Mouse (Mus musculus): Measurements from ENCODE around the gene Tfr2. TPM values are rescaled to one million over a fixed set of nuclear protein-coding genes. Genes with fewer than 3 reads are reported as not detected.

Gene Tfr2
- polyA plus RNA-seq, 1 experiment from 2014 or later, result 3.1 TPM

DNA sequence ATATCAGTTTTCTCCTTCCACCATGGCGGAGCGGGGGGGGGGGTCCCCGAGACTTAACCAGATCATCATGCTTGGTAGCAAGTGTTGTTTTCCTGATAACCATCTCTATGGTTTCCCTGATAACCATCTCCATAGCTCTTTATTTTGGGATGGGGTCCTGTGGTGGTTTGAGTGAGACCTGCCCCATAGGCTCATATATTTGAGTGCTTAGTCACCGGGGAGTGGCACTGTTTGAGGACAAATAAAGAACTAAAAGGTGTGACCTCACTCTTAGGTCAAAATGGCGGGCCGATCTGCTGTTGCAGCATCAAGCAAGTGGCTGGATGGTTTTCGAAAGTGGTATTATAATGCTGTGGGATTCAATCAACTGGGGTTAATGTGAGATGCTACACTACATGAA, 45.7 kb downstream of the Tfr2 start:
- no peak overlapping the region for H3K9ac ChIP-seq (replicated peaks; ENCODE audit: low read depth, low read length)
- H3K27me3 ChIP-seq (replicated peaks; ENCODE audit: control insufficient read depth, insufficient read depth, low read length), result no peaks in the 10 kb centered on the region
- ATAC-seq, result no peak
- no peaks in the 10 kb centered on the region for H3K4me1 ChIP-seq (replicated peaks; ENCODE audit: control insufficient read depth, insufficient read depth, low read length)
- WGBS, result 92% methylated on average over 7 of the region's 7 CpGs
- no peaks in the 10 kb centered on the region for H3K9me3 ChIP-seq (ENCODE audit: control insufficient read depth, low read length)
- no peak overlapping the region for H3K4me2 ChIP-seq (ENCODE audit: low read length)
- no peaks in the 10 kb centered on the region for H3K36me3 ChIP-seq (ENCODE audit: control insufficient read depth, insufficient read depth)
- no peak overlapping the region for H3K4me3 ChIP-seq (replicated peaks; ENCODE audit: low read length)
- H3K27ac ChIP-seq (ENCODE audit: low read length), result no peak overlapping the region

DNA sequence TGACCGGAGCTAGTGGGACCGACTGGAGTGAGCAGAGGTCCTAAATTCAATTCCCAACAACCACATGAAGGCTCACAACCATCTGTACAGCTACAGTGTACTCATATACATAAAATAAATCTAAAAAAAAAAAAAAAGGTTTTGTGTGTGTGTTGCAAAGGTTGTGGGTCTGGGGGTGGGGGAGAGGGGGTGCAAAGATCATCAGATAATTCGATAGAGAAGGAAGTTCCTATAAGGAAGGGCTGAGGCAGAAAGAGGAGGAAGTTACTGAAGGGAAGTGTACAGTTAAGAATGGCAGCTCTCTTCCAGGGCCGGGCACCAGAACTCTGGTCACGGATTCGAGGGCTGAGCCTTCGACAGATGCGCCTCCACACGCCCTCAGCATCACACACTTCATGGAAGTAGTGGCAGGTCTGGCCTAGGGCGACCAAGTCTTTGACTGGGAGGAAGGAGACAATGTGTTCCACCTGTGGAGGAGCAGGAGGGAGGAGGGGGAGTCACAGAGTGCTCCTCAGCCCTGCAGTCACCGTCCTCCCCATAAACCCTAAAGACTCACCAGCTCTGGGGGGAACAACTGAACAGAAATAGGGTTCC, 54.4 kb downstream of the Tfr2 start:
- no peak for ATAC-seq
- Histone ChIP-seq H3K27ac (ENCODE audit: low read length) (no peak overlapping the region), H3K36me3 (ENCODE audit: control insufficient read depth, insufficient read depth) (no peaks in the 10 kb centered on the region), H3K4me2 (ENCODE audit: low read length) (no peak overlapping the region), H3K9me3 (ENCODE audit: control insufficient read depth, low read length) (no peaks in the 10 kb centered on the region), H3K4me3 (replicated peaks; ENCODE audit: low read length) (no peak overlapping the region), H3K9ac (replicated peaks; ENCODE audit: low read depth, low read length) (no peak overlapping the region), H3K27me3 (replicated peaks; ENCODE audit: control insufficient read depth, insufficient read depth, low read length) (no peaks in the 10 kb centered on the region), H3K4me1 (replicated peaks; ENCODE audit: control insufficient read depth, insufficient read depth, low read length) (peaks cover 5% of the 10 kb centered on the region)
- 86% methylated on average over 11 of the region's 11 CpGs for WGBS

DNA sequence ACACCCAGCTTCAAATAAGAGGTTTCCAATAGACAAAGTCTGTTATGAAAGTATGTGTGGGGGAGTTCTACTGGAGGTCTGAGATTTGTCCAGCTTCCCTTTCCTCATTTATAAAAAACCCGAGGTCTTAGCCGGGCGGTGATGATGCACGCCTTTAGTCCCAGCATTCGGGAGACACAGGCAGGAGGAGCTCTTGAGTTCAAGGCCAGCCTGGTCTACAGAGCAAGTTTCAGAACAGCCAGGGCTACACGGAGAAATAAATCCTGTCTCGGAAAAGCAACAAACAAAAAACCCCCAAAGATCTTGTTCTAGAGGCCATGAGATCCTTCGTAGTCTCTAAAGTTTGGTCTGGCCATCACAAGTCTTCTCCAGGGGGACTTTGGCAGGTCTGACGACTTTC, 58.4 kb downstream of the Tfr2 start:
- Histone ChIP-seq H3K27me3 (replicated peaks; ENCODE audit: control insufficient read depth, insufficient read depth, low read length) (no peaks in the 10 kb centered on the region), H3K9me3 (ENCODE audit: control insufficient read depth, low read length) (no peaks in the 10 kb centered on the region), H3K4me1 (replicated peaks; ENCODE audit: control insufficient read depth, insufficient read depth, low read length) (peaks cover 26% of the 10 kb centered on the region), H3K4me2 (ENCODE audit: low read length) (peak overlapping the region; percentile 84), H3K27ac (ENCODE audit: low read length) (peak overlapping the region; percentile 94), H3K4me3 (replicated peaks; ENCODE audit: low read length) (peak overlapping the region; percentile 77), H3K9ac (replicated peaks; ENCODE audit: low read depth, low read length) (peak overlapping the region; percentile 79), H3K36me3 (ENCODE audit: control insufficient read depth, insufficient read depth) (no peaks in the 10 kb centered on the region)
- ATAC-seq, result no peak
- WGBS, result 1% methylated on average over 9 of the region's 9 CpGs

DNA sequence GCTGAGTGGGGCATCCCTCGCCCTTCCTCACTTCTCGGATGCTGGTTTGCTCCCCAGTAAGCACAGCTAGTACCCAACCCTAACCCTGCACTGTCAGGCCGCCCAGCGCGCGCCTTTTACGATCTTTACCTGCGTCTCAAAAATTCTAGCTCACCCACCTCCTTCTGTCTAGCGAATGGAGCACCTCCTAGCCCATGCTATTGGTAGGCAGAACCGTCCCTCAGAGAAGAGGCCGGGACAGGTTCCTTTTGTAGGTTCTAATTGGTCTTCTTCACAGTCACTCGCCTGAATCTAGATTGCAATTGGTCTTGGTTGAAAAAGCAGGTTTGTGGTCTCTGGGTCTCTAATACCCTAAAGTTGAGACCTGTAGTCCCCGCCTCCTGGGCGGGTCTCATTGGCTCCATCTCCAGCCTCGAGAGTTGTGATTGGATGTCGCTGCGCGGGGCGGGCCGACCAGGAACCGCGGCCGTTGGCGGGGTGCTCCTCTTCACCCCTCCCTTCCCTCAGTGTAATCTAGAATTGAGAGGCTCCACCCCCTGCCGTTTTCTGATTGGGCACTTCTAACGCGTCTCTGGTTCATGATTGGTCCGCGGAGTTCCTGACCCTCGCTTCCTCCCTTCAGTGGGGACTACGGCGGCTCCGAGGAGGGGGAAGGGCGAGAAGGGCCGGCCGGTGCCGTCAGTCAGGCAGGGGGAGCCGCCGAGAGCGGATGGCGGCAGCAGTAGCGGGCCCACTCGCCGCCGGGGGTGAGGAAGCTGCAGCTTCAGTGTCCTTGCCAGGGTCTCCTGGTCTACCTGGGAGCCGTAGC, 59.1 kb downstream of the Tfr2 start, which contains the start of the genes Fbxo24, Lrch4 and Gm20605:
Fbxo24 (minus strand) TSS at position 505 of the 808 bp plus-strand sequence.
Lrch4 (plus strand) TSS at position 624 of the 808 bp plus-strand sequence.
Gm20605 (plus strand) TSS at position 678 of the 808 bp plus-strand sequence.
- peak; percentile 98 for ATAC-seq
- Histone ChIP-seq H3K36me3 (ENCODE audit: control insufficient read depth, insufficient read depth) (no peaks in the 10 kb centered on the region), H3K27ac (ENCODE audit: low read length) (peak within 1 kb of the TSS; percentile 94), H3K9me3 (ENCODE audit: control insufficient read depth, low read length) (no peaks in the 10 kb centered on the region), H3K4me3 (replicated peaks; ENCODE audit: low read length) (peak within 1 kb of the TSS; percentile 98), H3K27me3 (replicated peaks; ENCODE audit: control insufficient read depth, insufficient read depth, low read length) (no peaks in the 10 kb centered on the region), H3K4me2 (ENCODE audit: low read length) (peak within 1 kb of the TSS; percentile 94), H3K4me1 (replicated peaks; ENCODE audit: control insufficient read depth, insufficient read depth, low read length) (peaks cover 26% of the 10 kb centered on the region), H3K9ac (replicated peaks; ENCODE audit: low read depth, low read length) (peak within 1 kb of the TSS; percentile 85)
- WGBS, result under 1% methylated on average over 45 of the region's 46 CpGs

DNA sequence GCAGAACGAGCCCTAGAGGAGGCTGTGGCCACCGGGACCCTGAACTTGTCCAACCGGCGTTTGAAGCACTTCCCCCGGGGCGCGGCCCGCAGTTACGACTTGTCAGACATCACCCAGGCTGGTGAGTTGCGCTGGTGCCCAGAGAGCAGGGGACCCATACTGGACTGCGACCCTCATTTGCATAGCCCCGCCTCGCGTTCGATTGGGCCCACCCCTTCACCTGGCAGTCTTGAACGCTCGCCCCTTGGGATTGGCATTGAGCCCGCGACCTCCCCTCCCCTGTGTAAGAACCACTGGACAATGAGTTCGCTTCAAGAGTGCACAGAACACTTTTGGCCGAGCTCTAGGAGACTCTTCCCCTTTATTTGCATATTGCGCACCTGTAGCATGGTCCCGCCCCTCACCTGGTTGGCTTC, 59.7 kb downstream of the Tfr2 start:
- 0% methylated on average over 23 of the region's 23 CpGs for WGBS
- peaks cover 26% of the 10 kb centered on the region for H3K4me1 ChIP-seq (replicated peaks; ENCODE audit: control insufficient read depth, insufficient read depth, low read length)
- no peaks in the 10 kb centered on the region for H3K27me3 ChIP-seq (replicated peaks; ENCODE audit: control insufficient read depth, insufficient read depth, low read length)
- H3K9ac ChIP-seq (replicated peaks; ENCODE audit: low read depth, low read length), result peak overlapping the region; percentile 85
- peak overlapping the region; percentile 94 for H3K4me2 ChIP-seq (ENCODE audit: low read length)
- H3K27ac ChIP-seq (ENCODE audit: low read length), result peak overlapping the region; percentile 90
- no peaks in the 10 kb centered on the region for H3K9me3 ChIP-seq (ENCODE audit: control insufficient read depth, low read length)
- no peaks in the 10 kb centered on the region for H3K36me3 ChIP-seq (ENCODE audit: control insufficient read depth, insufficient read depth)
- H3K4me3 ChIP-seq (replicated peaks; ENCODE audit: low read length), result peak overlapping the region; percentile 98
- ATAC-seq, result peak; percentile 0; the same call in 1 of the 2 replicates

DNA sequence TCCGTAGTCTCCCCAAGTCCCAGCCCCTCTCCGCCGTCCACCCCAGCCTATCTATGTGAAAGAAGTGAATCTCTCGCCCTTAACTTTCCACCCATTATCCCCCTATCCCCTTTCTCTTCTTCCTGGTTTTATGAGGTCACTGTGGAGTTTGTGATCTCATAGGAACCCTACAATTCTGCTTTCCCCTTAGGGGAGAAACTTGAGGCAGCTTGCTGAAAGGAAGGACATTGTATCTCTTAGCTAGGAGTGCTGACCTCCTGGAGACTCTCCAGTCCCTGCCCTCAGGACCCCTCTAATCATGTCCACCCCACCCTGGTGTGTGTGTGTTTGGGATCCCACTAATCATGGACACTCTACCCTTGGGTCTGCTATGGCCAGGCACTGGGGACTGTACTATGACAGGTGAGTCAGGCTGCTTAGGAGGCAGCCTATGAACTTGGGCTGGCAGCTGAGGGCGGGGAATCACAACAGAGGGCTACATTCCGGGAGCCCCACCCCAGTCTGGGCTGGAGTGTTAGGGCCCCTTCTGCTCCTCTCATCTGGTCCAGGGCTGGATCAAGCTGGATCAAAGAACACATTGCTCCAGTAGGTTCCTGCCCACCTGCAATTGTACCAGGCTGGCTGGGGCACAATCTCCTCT, 60.4 kb downstream of the Tfr2 start:
- Histone ChIP-seq H3K9ac (replicated peaks; ENCODE audit: low read depth, low read length) (peak overlapping the region; percentile 85), H3K4me3 (replicated peaks; ENCODE audit: low read length) (peak overlapping the region; percentile 98), H3K36me3 (ENCODE audit: control insufficient read depth, insufficient read depth) (no peaks in the 10 kb centered on the region), H3K4me2 (ENCODE audit: low read length) (peak overlapping the region; percentile 94), H3K4me1 (replicated peaks; ENCODE audit: control insufficient read depth, insufficient read depth, low read length) (peaks cover 26% of the 10 kb centered on the region), H3K27me3 (replicated peaks; ENCODE audit: control insufficient read depth, insufficient read depth, low read length) (no peaks in the 10 kb centered on the region), H3K9me3 (ENCODE audit: control insufficient read depth, low read length) (no peaks in the 10 kb centered on the region), H3K27ac (ENCODE audit: low read length) (no peak overlapping the region; the same call in 1 of the 2 replicates)
- no peak for ATAC-seq
- WGBS, result 22% methylated on average over 6 of the region's 6 CpGs

DNA sequence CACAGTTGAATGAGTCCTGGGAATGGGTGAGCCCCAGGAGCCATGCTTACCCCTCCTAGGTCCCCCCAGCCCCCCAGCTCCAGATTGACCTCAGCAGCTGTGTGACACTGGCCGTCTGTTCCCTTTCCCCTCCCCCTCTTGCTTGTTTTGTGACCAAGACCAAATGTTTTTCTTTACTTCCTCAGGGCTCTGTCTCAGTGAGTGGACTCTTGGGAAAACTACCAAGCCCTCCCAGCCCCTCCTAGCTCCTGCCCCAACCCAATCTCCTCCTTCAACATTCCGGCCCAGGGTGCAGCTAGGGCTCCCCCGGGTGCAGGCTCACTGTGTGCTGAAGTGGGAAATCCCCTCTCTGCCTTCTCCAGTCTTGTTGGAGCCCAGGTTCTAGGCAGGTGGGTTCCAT, 61.0 kb downstream of the Tfr2 start:
- Histone ChIP-seq H3K27me3 (replicated peaks; ENCODE audit: control insufficient read depth, insufficient read depth, low read length) (no peaks in the 10 kb centered on the region), H3K27ac (ENCODE audit: low read length) (no peak overlapping the region), H3K4me1 (replicated peaks; ENCODE audit: control insufficient read depth, insufficient read depth, low read length) (peaks cover 26% of the 10 kb centered on the region), H3K9ac (replicated peaks; ENCODE audit: low read depth, low read length) (no peak overlapping the region; the same call in 1 of the 2 replicates), H3K9me3 (ENCODE audit: control insufficient read depth, low read length) (no peaks in the 10 kb centered on the region), H3K4me2 (ENCODE audit: low read length) (peak overlapping the region; percentile 94; the same call in 1 of the 2 replicates), H3K4me3 (replicated peaks; ENCODE audit: low read length) (no peak overlapping the region), H3K36me3 (ENCODE audit: control insufficient read depth, insufficient read depth) (0 out of 2 replicates have a peak, but pooled peaks cover 2% of the 10 kb centered on the region)
- no peak for ATAC-seq
- 59% methylated on average over 3 of the region's 3 CpGs for WGBS

DNA sequence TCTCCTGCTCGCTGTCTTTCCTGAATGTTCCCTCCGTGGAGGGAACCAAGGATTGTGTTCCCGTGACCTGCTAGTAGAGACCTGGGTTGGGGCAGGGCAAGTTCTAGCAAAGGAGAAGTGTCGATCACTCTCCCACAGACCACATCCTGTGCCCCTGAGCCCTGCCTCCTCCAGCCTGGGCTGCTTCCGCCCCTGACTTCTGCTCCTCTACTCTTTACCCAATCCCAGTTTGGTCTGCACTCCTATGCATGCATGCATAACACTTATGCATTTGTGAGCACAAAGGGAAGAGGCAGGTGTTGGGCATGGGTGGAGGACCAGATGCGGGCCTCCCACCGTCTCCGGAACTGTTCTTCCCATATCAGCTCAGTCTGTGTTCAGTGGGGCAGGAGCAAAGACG, 61.5 kb downstream of the Tfr2 start:
- Histone ChIP-seq H3K36me3 (ENCODE audit: control insufficient read depth, insufficient read depth) (peaks cover 5% of the 10 kb centered on the region; the same call in 1 of the 2 replicates), H3K4me2 (ENCODE audit: low read length) (no peak overlapping the region), H3K27ac (ENCODE audit: low read length) (no peak overlapping the region), H3K4me3 (replicated peaks; ENCODE audit: low read length) (no peak overlapping the region), H3K9me3 (ENCODE audit: control insufficient read depth, low read length) (no peaks in the 10 kb centered on the region), H3K4me1 (replicated peaks; ENCODE audit: control insufficient read depth, insufficient read depth, low read length) (peaks cover 26% of the 10 kb centered on the region), H3K9ac (replicated peaks; ENCODE audit: low read depth, low read length) (no peak overlapping the region; the same call in 1 of the 2 replicates), H3K27me3 (replicated peaks; ENCODE audit: control insufficient read depth, insufficient read depth, low read length) (no peaks in the 10 kb centered on the region)
- no peak for ATAC-seq
- WGBS, result 78% methylated on average over 9 of the region's 9 CpGs

DNA sequence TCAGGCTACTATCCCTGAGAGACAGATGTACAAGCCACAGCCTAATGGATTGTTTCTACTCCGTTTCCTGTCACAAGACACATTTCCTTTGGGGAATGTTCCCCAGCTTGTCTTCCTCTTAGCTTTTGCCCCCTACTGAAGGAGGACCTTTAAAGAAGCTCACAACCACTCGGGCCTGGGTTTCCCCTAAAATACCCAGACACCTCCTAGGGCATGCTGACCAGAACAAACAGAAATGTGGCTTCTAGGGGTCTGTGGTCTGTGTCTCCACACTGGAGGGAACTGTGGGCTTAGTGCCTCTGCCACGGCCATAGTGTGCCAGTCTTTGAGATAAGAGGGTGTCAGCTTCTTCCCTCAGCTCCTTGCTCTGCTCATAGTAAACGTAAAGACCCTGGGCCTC, 62.0 kb downstream of the Tfr2 start:
- Histone ChIP-seq H3K36me3 (ENCODE audit: control insufficient read depth, insufficient read depth) (peaks cover 7% of the 10 kb centered on the region; the same call in 1 of the 2 replicates), H3K4me3 (replicated peaks; ENCODE audit: low read length) (no peak overlapping the region), H3K27me3 (replicated peaks; ENCODE audit: control insufficient read depth, insufficient read depth, low read length) (no peaks in the 10 kb centered on the region), H3K9ac (replicated peaks; ENCODE audit: low read depth, low read length) (no peak overlapping the region), H3K4me1 (replicated peaks; ENCODE audit: control insufficient read depth, insufficient read depth, low read length) (peaks cover 26% of the 10 kb centered on the region), H3K27ac (ENCODE audit: low read length) (no peak overlapping the region), H3K4me2 (ENCODE audit: low read length) (no peak overlapping the region), H3K9me3 (ENCODE audit: control insufficient read depth, low read length) (no peaks in the 10 kb centered on the region)
- no peak for ATAC-seq
- WGBS, result 84% methylated on average over 4 of the region's 4 CpGs
